Mouse (Mus musculus): ENCODE results near the gene Mypop. TPM values are rescaled to one million over a fixed set of nuclear protein-coding genes. Genes with fewer than 3 reads are reported as not detected.

Gene Mypop
- polyA plus RNA-seq, 1 experiment: 4.0 TPM

DNA sequence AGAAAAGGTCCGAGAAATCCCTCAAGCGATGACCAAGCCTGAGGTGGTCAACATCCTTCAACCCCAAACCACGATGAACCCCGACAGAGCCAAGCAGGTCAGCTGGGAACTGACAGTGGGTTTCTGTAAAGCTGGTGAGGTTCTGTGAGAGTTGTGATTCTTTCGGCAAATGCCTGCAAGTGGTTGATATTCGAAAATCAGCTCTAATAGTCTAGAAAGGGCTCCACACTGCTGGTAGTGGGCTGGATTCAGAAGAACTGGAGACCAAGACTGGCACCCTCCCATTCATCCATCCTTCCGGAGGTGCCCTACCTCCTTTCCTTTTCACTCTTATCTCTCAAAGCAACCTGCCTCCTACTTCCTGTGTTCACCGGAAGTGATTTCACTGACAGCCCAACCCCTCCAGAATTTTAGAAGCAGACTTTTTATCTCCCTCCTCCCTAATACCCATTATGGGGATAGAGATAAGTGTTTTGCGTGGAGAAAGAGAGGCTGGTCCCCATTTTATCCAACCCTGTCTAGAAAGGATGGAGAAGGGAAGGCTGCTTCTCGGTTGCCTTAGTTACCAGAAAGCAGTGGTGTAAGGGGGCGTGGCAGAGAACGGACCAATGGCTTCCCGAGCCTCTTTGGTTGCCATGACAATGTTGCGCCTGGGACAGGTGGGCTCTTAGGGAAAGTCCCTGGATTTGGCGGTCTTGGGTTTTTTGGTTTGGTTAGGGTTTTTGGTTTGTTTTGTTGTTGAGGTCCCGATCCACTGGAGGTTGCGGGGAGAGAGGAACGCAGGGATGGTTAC is 40.3 kb upstream of the Mypop start:
- peaks cover 12% of the 10 kb centered on the region for H3K4me1 ChIP-seq (ENCODE audit: control insufficient read depth, insufficient read depth, low read length)
- H3K9ac ChIP-seq (ENCODE audit: low read depth, poor library complexity, severe bottlenecking): no peak overlapping the region
- no peaks in the 10 kb centered on the region for H3K9me3 ChIP-seq (replicated peaks; ENCODE audit: control insufficient read depth, insufficient read depth, low read length, poor library complexity, severe bottlenecking)
- H3K27me3 ChIP-seq (ENCODE audit: control insufficient read depth, insufficient read depth, low read length, poor library complexity, severe bottlenecking): no peaks in the 10 kb centered on the region
- no peak for TF ChIP-seq EP300 (IDR thresholded peaks at IDR 0.05; ENCODE audit: insufficient read depth, low read depth, low read length)
- TF ChIP-seq POLR2A (IDR thresholded peaks at IDR 0.05; ENCODE audit: insufficient read depth, low read length): no peak
- TF ChIP-seq CTCF (IDR thresholded peaks at IDR 0.05; ENCODE audit: low read depth, low read length): no peak
- no peaks in the 10 kb centered on the region for H3K36me3 ChIP-seq (ENCODE audit: control insufficient read depth, insufficient read depth, low read length, poor library complexity, severe bottlenecking)
- peak overlapping the region; percentile 40 for H3K4me3 ChIP-seq (ENCODE audit: low read depth, low read length)
- H3K27ac ChIP-seq (ENCODE audit: insufficient read depth, low read length): no peak overlapping the region

GRCm38 (mm10) chr7:18951397-18951796 is 39.6 kb upstream of the Mypop start:
- H3K27me3 ChIP-seq (ENCODE audit: control insufficient read depth, insufficient read depth, low read length, poor library complexity, severe bottlenecking): no peaks in the 10 kb centered on the region
- no peaks in the 10 kb centered on the region for H3K36me3 ChIP-seq (ENCODE audit: control insufficient read depth, insufficient read depth, low read length, poor library complexity, severe bottlenecking)
- no peak overlapping the region for H3K27ac ChIP-seq (ENCODE audit: insufficient read depth, low read length)
- H3K4me3 ChIP-seq (ENCODE audit: low read depth, low read length): peak overlapping the region; percentile 40
- peaks cover 12% of the 10 kb centered on the region for H3K4me1 ChIP-seq (ENCODE audit: control insufficient read depth, insufficient read depth, low read length)
- H3K9ac ChIP-seq (ENCODE audit: low read depth, poor library complexity, severe bottlenecking): no peak overlapping the region
- no peaks in the 10 kb centered on the region for H3K9me3 ChIP-seq (replicated peaks; ENCODE audit: control insufficient read depth, insufficient read depth, low read length, poor library complexity, severe bottlenecking)
- TF ChIP-seq CTCF (IDR thresholded peaks at IDR 0.05; ENCODE audit: low read depth, low read length): no peak
- no peak for TF ChIP-seq POLR2A (IDR thresholded peaks at IDR 0.05; ENCODE audit: insufficient read depth, low read length)
- no peak for TF ChIP-seq EP300 (IDR thresholded peaks at IDR 0.05; ENCODE audit: insufficient read depth, low read depth, low read length)

DNA sequence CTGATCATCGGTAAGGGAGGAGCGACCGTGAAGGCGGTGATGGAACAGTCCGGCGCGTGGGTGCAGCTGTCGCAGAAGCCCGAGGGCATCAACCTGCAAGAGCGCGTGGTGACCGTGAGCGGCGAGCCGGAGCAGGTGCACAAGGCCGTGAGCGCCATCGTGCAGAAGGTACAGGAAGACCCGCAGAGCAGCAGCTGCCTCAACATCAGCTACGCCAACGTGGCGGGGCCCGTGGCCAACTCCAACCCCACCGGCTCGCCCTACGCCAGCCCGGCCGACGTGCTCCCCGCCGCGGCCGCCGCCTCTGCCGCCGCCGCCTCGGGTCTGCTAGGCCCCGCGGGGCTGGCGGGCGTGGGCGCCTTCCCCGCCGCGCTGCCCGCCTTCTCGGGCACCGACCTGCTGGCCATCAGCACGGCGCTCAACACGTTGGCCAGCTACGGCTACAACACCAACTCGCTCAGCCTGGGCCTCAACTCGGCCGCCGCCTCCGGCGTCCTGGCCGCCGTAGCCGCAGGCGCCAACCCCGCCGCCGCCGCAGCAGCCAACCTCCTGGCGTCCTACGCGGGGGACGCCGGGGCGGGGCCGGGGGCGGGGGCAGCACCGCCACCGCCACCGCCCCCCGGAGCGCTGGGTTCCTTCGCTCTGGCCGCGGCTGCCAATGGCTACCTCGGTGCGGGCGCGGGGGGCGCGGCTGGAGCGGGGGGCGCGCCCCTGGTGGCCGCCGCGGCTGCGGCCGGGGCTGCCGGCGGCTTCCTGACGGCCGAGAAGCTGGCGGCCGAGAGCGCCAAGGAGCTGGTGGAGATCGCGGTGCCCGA is 33.3 kb upstream of the Mypop start:
- H3K27ac ChIP-seq (ENCODE audit: insufficient read depth, low read length): no peak overlapping the region

DNA sequence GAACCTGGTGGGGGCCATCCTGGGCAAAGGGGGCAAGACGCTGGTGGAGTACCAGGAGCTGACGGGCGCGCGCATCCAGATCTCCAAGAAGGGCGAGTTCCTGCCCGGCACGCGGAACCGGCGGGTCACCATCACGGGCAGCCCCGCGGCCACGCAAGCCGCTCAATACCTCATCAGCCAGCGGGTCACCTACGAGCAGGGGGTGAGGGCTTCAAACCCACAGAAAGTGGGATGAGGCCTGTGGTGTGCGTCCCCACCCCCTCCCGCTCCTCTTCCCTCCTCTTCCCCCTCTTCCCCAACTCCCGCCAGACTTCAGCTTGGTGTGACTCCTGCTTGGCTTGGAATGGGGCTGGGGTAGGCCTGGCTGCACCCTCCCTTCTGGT is 32.7 kb upstream of the Mypop start:
- H3K9ac ChIP-seq (ENCODE audit: low read depth, poor library complexity, severe bottlenecking): peak overlapping the region; percentile 68
- no peaks in the 10 kb centered on the region for H3K36me3 ChIP-seq (ENCODE audit: control insufficient read depth, insufficient read depth, low read length, poor library complexity, severe bottlenecking)
- H3K4me1 ChIP-seq (ENCODE audit: control insufficient read depth, insufficient read depth, low read length): peaks cover 4% of the 10 kb centered on the region
- peak overlapping the region; percentile 55 for H3K4me3 ChIP-seq (ENCODE audit: low read depth, low read length)
- H3K27ac ChIP-seq (ENCODE audit: insufficient read depth, low read length): no peak overlapping the region
- TF ChIP-seq CTCF (IDR thresholded peaks at IDR 0.05; ENCODE audit: low read depth, low read length): no peak
- TF ChIP-seq EP300 (IDR thresholded peaks at IDR 0.05; ENCODE audit: insufficient read depth, low read depth, low read length): no peak
- TF ChIP-seq POLR2A (IDR thresholded peaks at IDR 0.05; ENCODE audit: insufficient read depth, low read length): no peak
- H3K27me3 ChIP-seq (ENCODE audit: control insufficient read depth, insufficient read depth, low read length, poor library complexity, severe bottlenecking): no peaks in the 10 kb centered on the region; the same call in 1 of the 2 replicates
- no peaks in the 10 kb centered on the region for H3K9me3 ChIP-seq (replicated peaks; ENCODE audit: control insufficient read depth, insufficient read depth, low read length, poor library complexity, severe bottlenecking)

More for the DNA sequence above, 33.3 kb upstream of the Mypop start:
- H3K4me1 ChIP-seq (ENCODE audit: control insufficient read depth, insufficient read depth, low read length): peaks cover 4% of the 10 kb centered on the region
- H3K27me3 ChIP-seq (ENCODE audit: control insufficient read depth, insufficient read depth, low read length, poor library complexity, severe bottlenecking): no peaks in the 10 kb centered on the region; the same call in 1 of the 2 replicates
- peak overlapping the region; percentile 68 for H3K4me3 ChIP-seq (ENCODE audit: low read depth, low read length)
- peak overlapping the region; percentile 68 for H3K9ac ChIP-seq (ENCODE audit: low read depth, poor library complexity, severe bottlenecking)
- TF ChIP-seq CTCF (IDR thresholded peaks at IDR 0.05; ENCODE audit: low read depth, low read length) (no peak), EP300 (IDR thresholded peaks at IDR 0.05; ENCODE audit: insufficient read depth, low read depth, low read length) (no peak), POLR2A (IDR thresholded peaks at IDR 0.05; ENCODE audit: insufficient read depth, low read length) (no peak)
- no peaks in the 10 kb centered on the region for H3K9me3 ChIP-seq (replicated peaks; ENCODE audit: control insufficient read depth, insufficient read depth, low read length, poor library complexity, severe bottlenecking)
- H3K36me3 ChIP-seq (ENCODE audit: control insufficient read depth, insufficient read depth, low read length, poor library complexity, severe bottlenecking): no peaks in the 10 kb centered on the region

GRCm38 (mm10) chr7:18959446-18959845 is 31.6 kb upstream of the Mypop start:
- no peak overlapping the region for H3K4me3 ChIP-seq (ENCODE audit: low read depth, low read length)
- TF ChIP-seq CTCF (IDR thresholded peaks at IDR 0.05; ENCODE audit: low read depth, low read length): no peak
- TF ChIP-seq POLR2A (IDR thresholded peaks at IDR 0.05; ENCODE audit: insufficient read depth, low read length): no peak
- no peak for TF ChIP-seq EP300 (IDR thresholded peaks at IDR 0.05; ENCODE audit: insufficient read depth, low read depth, low read length)
- no peaks in the 10 kb centered on the region for H3K9me3 ChIP-seq (replicated peaks; ENCODE audit: control insufficient read depth, insufficient read depth, low read length, poor library complexity, severe bottlenecking)
- H3K27ac ChIP-seq (ENCODE audit: insufficient read depth, low read length): no peak overlapping the region
- H3K36me3 ChIP-seq (ENCODE audit: control insufficient read depth, insufficient read depth, low read length, poor library complexity, severe bottlenecking): no peaks in the 10 kb centered on the region
- no peak overlapping the region for H3K9ac ChIP-seq (ENCODE audit: low read depth, poor library complexity, severe bottlenecking)
- H3K4me1 ChIP-seq (ENCODE audit: control insufficient read depth, insufficient read depth, low read length): peaks cover 4% of the 10 kb centered on the region
- no peaks in the 10 kb centered on the region; the same call in 1 of the 2 replicates for H3K27me3 ChIP-seq (ENCODE audit: control insufficient read depth, insufficient read depth, low read length, poor library complexity, severe bottlenecking)
